Mouse (Mus musculus): Measurements from ENCODE around the gene Hes2. TPM values are rescaled to one million over a fixed set of nuclear protein-coding genes. Genes with fewer than 3 reads are reported as not detected.

The Hes2 gene
- polyA plus RNA-seq, 1 experiment from 2014 or later = 0.47 TPM

GRCm38 (mm10) chr4:152134507-152134906 lies 24.2 kb upstream of the Hes2 start:
- H3K9me3 ChIP-seq = no peaks in the 10 kb centered on the region
- H3K36me3 ChIP-seq = no peaks in the 10 kb centered on the region
- H3K4me2 ChIP-seq (replicated peaks) = no peak overlapping the region
- no peak overlapping the region for H3K9ac ChIP-seq (replicated peaks)
- ATAC-seq (ENCODE audit: low FRiP score, low read depth) = no peak
- H3K27me3 ChIP-seq = peaks cover 93% of the 10 kb centered on the region
- no peak overlapping the region for H3K4me3 ChIP-seq
- no peak overlapping the region for H3K27ac ChIP-seq (replicated peaks)
- peaks cover 33% of the 10 kb centered on the region for H3K4me1 ChIP-seq

GRCm38 (mm10) chr4:152135363-152135762 lies 23.3 kb upstream of the Hes2 start:
- H3K27me3 ChIP-seq = peaks cover 91% of the 10 kb centered on the region
- no peak overlapping the region for H3K4me2 ChIP-seq (replicated peaks)
- no peak for ATAC-seq (ENCODE audit: low FRiP score, low read depth)

GRCm38 (mm10) chr4:152136112-152136875 lies 22.4 kb upstream of the Hes2 start:
- WGBS = 30% methylated on average over 6 of the region's 6 CpGs
- H3K9me3 ChIP-seq = no peaks in the 10 kb centered on the region
- peaks cover 91% of the 10 kb centered on the region for H3K27me3 ChIP-seq
- no peak overlapping the region for H3K27ac ChIP-seq (replicated peaks)
- no peaks in the 10 kb centered on the region for H3K36me3 ChIP-seq
- H3K4me3 ChIP-seq = no peak overlapping the region
- ATAC-seq (ENCODE audit: low FRiP score, low read depth) = no peak
- no peak overlapping the region for H3K4me2 ChIP-seq (replicated peaks)
- H3K4me1 ChIP-seq = peaks cover 19% of the 10 kb centered on the region
- H3K9ac ChIP-seq (replicated peaks) = no peak overlapping the region

More at GRCm38 (mm10) chr4:152135363-152135762, 23.3 kb upstream of the Hes2 start:
- Histone ChIP-seq H3K4me3 (no peak overlapping the region), H3K36me3 (no peaks in the 10 kb centered on the region), H3K4me1 (peaks cover 28% of the 10 kb centered on the region), H3K27ac (replicated peaks) (no peak overlapping the region), H3K9ac (replicated peaks) (no peak overlapping the region), H3K9me3 (no peaks in the 10 kb centered on the region)
- 83% methylated on average over 12 of the region's 12 CpGs for WGBS

GRCm38 (mm10) chr4:152136876-152137250 lies 21.8 kb upstream of the Hes2 start:
- H3K4me3 ChIP-seq = no peak overlapping the region
- H3K4me2 ChIP-seq (replicated peaks) = no peak overlapping the region
- 93% methylated on average over 2 of the region's 2 CpGs for WGBS
- peaks cover 13% of the 10 kb centered on the region for H3K4me1 ChIP-seq
- no peaks in the 10 kb centered on the region for H3K36me3 ChIP-seq
- H3K9ac ChIP-seq (replicated peaks) = no peak overlapping the region
- no peak for ATAC-seq (ENCODE audit: low FRiP score, low read depth)
- H3K27ac ChIP-seq (replicated peaks) = no peak overlapping the region
- no peaks in the 10 kb centered on the region for H3K9me3 ChIP-seq
- peaks cover 91% of the 10 kb centered on the region for H3K27me3 ChIP-seq

- Histone ChIP-seq H3K4me3 (peak overlapping the region; percentile 37), H3K4me1 (peaks cover 5% of the 10 kb centered on the region), H3K4me2 (replicated peaks) (peak overlapping the region; percentile 60), H3K9me3 (no peaks in the 10 kb centered on the region), H3K9ac (replicated peaks) (no peak overlapping the region; the same call in 1 of the 2 replicates), H3K27me3 (peaks cover 80% of the 10 kb centered on the region), H3K36me3 (no peaks in the 10 kb centered on the region), H3K27ac (replicated peaks) (no peak overlapping the region)
- peak; percentile 76 for ATAC-seq (ENCODE audit: low FRiP score, low read depth)
- 3% methylated on average over 51 of the region's 51 CpGs for WGBS
These were observed 20.0 kb upstream of the Hes2 start for GRCm38 (mm10) chr4:152138497-152139260.

- H3K4me3 ChIP-seq = no peak overlapping the region
- 35% methylated on average over 6 of the region's 6 CpGs for WGBS
- peaks cover 5% of the 10 kb centered on the region for H3K4me1 ChIP-seq
- peaks cover 72% of the 10 kb centered on the region for H3K27me3 ChIP-seq
- no peak for ATAC-seq (ENCODE audit: low FRiP score, low read depth)
- H3K9ac ChIP-seq (replicated peaks) = no peak overlapping the region
- no peak overlapping the region for H3K27ac ChIP-seq (replicated peaks)
- H3K36me3 ChIP-seq = no peaks in the 10 kb centered on the region
- H3K4me2 ChIP-seq (replicated peaks) = no peak overlapping the region
- no peaks in the 10 kb centered on the region for H3K9me3 ChIP-seq
These were observed 18.2 kb upstream of the Hes2 start for GRCm38 (mm10) chr4:152140441-152140840.

- H3K27me3 ChIP-seq = peaks cover 69% of the 10 kb centered on the region
- H3K9ac ChIP-seq (replicated peaks) = no peak overlapping the region
- no peak overlapping the region for H3K27ac ChIP-seq (replicated peaks)
- no peaks in the 10 kb centered on the region for H3K9me3 ChIP-seq
- ATAC-seq (ENCODE audit: low FRiP score, low read depth) = no peak
- H3K4me1 ChIP-seq = peaks cover 5% of the 10 kb centered on the region
- no peak overlapping the region for H3K4me2 ChIP-seq (replicated peaks)
- WGBS = 75% methylated on average over 8 of the region's 8 CpGs
- no peaks in the 10 kb centered on the region for H3K36me3 ChIP-seq
- no peak overlapping the region for H3K4me3 ChIP-seq
These were observed 17.0 kb upstream of the Hes2 start for GRCm38 (mm10) chr4:152141521-152142135.

GRCm38 (mm10) chr4:152143632-152144031 lies 15.0 kb upstream of the Hes2 start:
- no peaks in the 10 kb centered on the region for H3K36me3 ChIP-seq
- ATAC-seq (ENCODE audit: low FRiP score, low read depth) = no peak
- H3K4me3 ChIP-seq = no peak overlapping the region
- no peaks in the 10 kb centered on the region for H3K9me3 ChIP-seq
- H3K27me3 ChIP-seq = peaks cover 71% of the 10 kb centered on the region
- no peak overlapping the region for H3K9ac ChIP-seq (replicated peaks)
- WGBS = 13% methylated on average over 1 of the region's 1 CpGs
- H3K27ac ChIP-seq (replicated peaks) = no peak overlapping the region
- H3K4me2 ChIP-seq (replicated peaks) = no peak overlapping the region
- H3K4me1 ChIP-seq = peaks cover 4% of the 10 kb centered on the region

- H3K9ac ChIP-seq (replicated peaks) = no peak overlapping the region
- no peak overlapping the region for H3K4me2 ChIP-seq (replicated peaks)
- H3K36me3 ChIP-seq = no peaks in the 10 kb centered on the region
- H3K27me3 ChIP-seq = peaks cover 75% of the 10 kb centered on the region
- no peak overlapping the region for H3K4me3 ChIP-seq
- no peaks in the 10 kb centered on the region for H3K9me3 ChIP-seq
- ATAC-seq (ENCODE audit: low FRiP score, low read depth) = no peak
- 80% methylated on average over 10 of the region's 10 CpGs for WGBS
- H3K4me1 ChIP-seq = no peaks in the 10 kb centered on the region
- H3K27ac ChIP-seq (replicated peaks) = no peak overlapping the region
These were observed 13.2 kb upstream of the Hes2 start for GRCm38 (mm10) chr4:152145473-152145872.

- no peak overlapping the region for H3K9ac ChIP-seq (replicated peaks)
- no peak overlapping the region for H3K4me2 ChIP-seq (replicated peaks)
- 75% methylated on average over 11 of the region's 11 CpGs for WGBS
- no peak overlapping the region for H3K27ac ChIP-seq (replicated peaks)
- ATAC-seq (ENCODE audit: low FRiP score, low read depth) = no peak
- H3K4me1 ChIP-seq = no peaks in the 10 kb centered on the region
- H3K36me3 ChIP-seq = no peaks in the 10 kb centered on the region
- no peaks in the 10 kb centered on the region for H3K9me3 ChIP-seq
- no peak overlapping the region for H3K4me3 ChIP-seq
- H3K27me3 ChIP-seq = peaks cover 75% of the 10 kb centered on the region
These were observed 12.4 kb upstream of the Hes2 start for GRCm38 (mm10) chr4:152146033-152146827.

- no peak overlapping the region for H3K9ac ChIP-seq (replicated peaks)
- 82% methylated on average over 4 of the region's 4 CpGs for WGBS
- H3K27ac ChIP-seq (replicated peaks) = no peak overlapping the region
- H3K9me3 ChIP-seq = no peaks in the 10 kb centered on the region
- no peak overlapping the region for H3K4me3 ChIP-seq
- H3K4me1 ChIP-seq = peaks cover 15% of the 10 kb centered on the region
- peaks cover 96% of the 10 kb centered on the region for H3K27me3 ChIP-seq
- H3K36me3 ChIP-seq = no peaks in the 10 kb centered on the region
- H3K4me2 ChIP-seq (replicated peaks) = no peak overlapping the region
- ATAC-seq (ENCODE audit: low FRiP score, low read depth) = no peak
These were observed 8.1 kb upstream of the Hes2 start for GRCm38 (mm10) chr4:152150546-152150945.

All from midbrain, embryonic 12.5 days (tissue).